Mouse (Mus musculus) bone marrow macrophage, adult 2 months (primary cell): ENCODE measurements around the gene Pln. TPM values are rescaled to one million over a fixed set of nuclear protein-coding genes. Genes with fewer than 3 reads are reported as not detected.

Experiments used
- H3K27ac ChIP-seq: 2 replicates; pipeline ENCODE4 v1.5.1; 2012; ENCODE audit warnings: low read depth, low read length; ENCODE audit not compliant: insufficient read depth
- H3K4me1 ChIP-seq: 2 replicates; pipeline ENCODE4 v1.6.1; 2012; ENCODE audit warnings: low read length; ENCODE audit not compliant: control insufficient read depth, insufficient read depth
- H3K4me3 ChIP-seq: 2 replicates; pipeline ENCODE4 v1.5.1; 2012; ENCODE audit warnings: mild to moderate bottlenecking, low read length, moderate library complexity; ENCODE audit not compliant: insufficient read depth
- CTCF ChIP-seq: IDR thresholded peaks from 2 replicates; pipeline ENCODE4 v1.5.1; 2012; ENCODE audit warnings: low read depth, mild to moderate bottlenecking, low read length, moderate library complexity
- POLR2A ChIP-seq: IDR thresholded peaks from 2 replicates; pipeline ENCODE4 v1.6.1; 2012; ENCODE audit warnings: mild to moderate bottlenecking, low read depth, low read length, borderline replicate concordance
- polyA plus RNA-seq: library from polyadenylated mRNA; stranded (reverse); fragments of >200 nt; gene quantifications from 2 replicates; pipeline ENCODE4 v1.2.4, GENCODE M21; 2012; ENCODE audit not compliant: missing spikeins, insufficient read depth, insufficient read length

The Pln gene
- polyA plus RNA-seq, 1 experiment = not detected

GRCm38 (mm10) chr10:53353665-53354064 lies 16.2 kb downstream of the Pln start:
- no peak overlapping the region for H3K27ac ChIP-seq
- no peak overlapping the region for H3K4me3 ChIP-seq
- TF ChIP-seq CTCF = no peak
- TF ChIP-seq POLR2A = no peak
- no peaks in the 10 kb centered on the region for H3K4me1 ChIP-seq

GRCm38 (mm10) chr10:53359016-53359415 lies 21.5 kb downstream of the Pln start:
- H3K27ac ChIP-seq = no peak overlapping the region
- TF ChIP-seq POLR2A (no peak), CTCF (no peak)
- H3K4me1 ChIP-seq = no peaks in the 10 kb centered on the region
- H3K4me3 ChIP-seq = no peak overlapping the region

GRCm38 (mm10) chr10:53364311-53364710 lies 26.8 kb downstream of the Pln start:
- TF ChIP-seq CTCF = no peak
- no peak for TF ChIP-seq POLR2A
- H3K27ac ChIP-seq = no peak overlapping the region
- H3K4me3 ChIP-seq = no peak overlapping the region
- H3K4me1 ChIP-seq = no peaks in the 10 kb centered on the region

GRCm38 (mm10) chr10:53367265-53367664 lies 29.8 kb downstream of the Pln start:
- TF ChIP-seq POLR2A (no peak), CTCF (no peak)
- Histone ChIP-seq H3K4me1 (no peaks in the 10 kb centered on the region), H3K4me3 (no peak overlapping the region), H3K27ac (no peak overlapping the region)

GRCm38 (mm10) chr10:53373885-53374578 lies 36.6 kb downstream of the Pln start:
- Histone ChIP-seq H3K27ac (no peak overlapping the region), H3K4me3 (no peak overlapping the region), H3K4me1 (peaks cover 6% of the 10 kb centered on the region)
- TF ChIP-seq POLR2A = no peak
- no peak for TF ChIP-seq CTCF

GRCm38 (mm10) chr10:53377096-53377495 lies 39.6 kb downstream of the Pln start:
- Histone ChIP-seq H3K27ac (no peak overlapping the region), H3K4me1 (peaks cover 9% of the 10 kb centered on the region), H3K4me3 (no peak overlapping the region)
- TF ChIP-seq POLR2A (no peak), CTCF (no peak)

GRCm38 (mm10) chr10:53378296-53378695 lies 40.8 kb downstream of the Pln start:
- no peak overlapping the region for H3K4me3 ChIP-seq
- H3K4me1 ChIP-seq = peaks cover 11% of the 10 kb centered on the region
- TF ChIP-seq POLR2A (no peak), CTCF (no peak)
- H3K27ac ChIP-seq = no peak overlapping the region

- Histone ChIP-seq H3K4me3 (peak overlapping the region; percentile 85), H3K4me1 (peaks cover 9% of the 10 kb centered on the region), H3K27ac (peak overlapping the region; percentile 57)
- no peak for TF ChIP-seq POLR2A
- no peak for TF ChIP-seq CTCF
These were observed 41.7 kb downstream of the Pln start for GRCm38 (mm10) chr10:53378981-53379708.

GRCm38 (mm10) chr10:53379709-53380106 lies 42.2 kb downstream of the Pln start, which contains the start of gene Cep85l:
Gene Cep85l, minus strand, starts transcription at chr10:53379947.
- Histone ChIP-seq H3K4me1 (peaks cover 7% of the 10 kb centered on the region), H3K27ac (peak within 1 kb of the TSS; percentile 57), H3K4me3 (peak within 1 kb of the TSS; percentile 85)
- no peak for TF ChIP-seq POLR2A
- no peak for TF ChIP-seq CTCF

GRCm38 (mm10) chr10:53382696-53383365 lies 45.4 kb downstream of the Pln start:
- TF ChIP-seq CTCF = no peak
- no peak for TF ChIP-seq POLR2A
- Histone ChIP-seq H3K4me3 (no peak overlapping the region), H3K27ac (no peak overlapping the region), H3K4me1 (peaks cover 5% of the 10 kb centered on the region; the same call in 1 of the 2 replicates)

- no peak overlapping the region for H3K4me3 ChIP-seq
- no peak for TF ChIP-seq CTCF
- no peak for TF ChIP-seq POLR2A
- H3K4me1 ChIP-seq = peaks cover 5% of the 10 kb centered on the region; the same call in 1 of the 2 replicates
- H3K27ac ChIP-seq = no peak overlapping the region
These were observed 47.4 kb downstream of the Pln start for GRCm38 (mm10) chr10:53384896-53385295.
